Mouse (Mus musculus) CH12.LX (cell line): Measurements from ENCODE around the gene Gm648.

Experiments used
- CTCF ChIP-seq, 2 experiments: IDR thresholded peaks in 1 of 2; conservative IDR thresholded peaks in 1 of 2; 2 replicates each; pipeline ENCODE4 v1.5.1; 2011 to 2012; ENCODE audit warnings: low read depth in 2 of 2, low read length in 2 of 2, improper control_type of control experiment in 1 of 2, inconsistent platforms in 1 of 2, mild to moderate bottlenecking in 1 of 2, moderate library complexity in 1 of 2
- EP300 ChIP-seq: IDR thresholded peaks from 2 replicates; pipeline ENCODE4 v1.6.1; 2011; ENCODE audit warnings: low read length, improper control_type of control experiment
- JUND ChIP-seq: conservative IDR thresholded peaks from 2 replicates; pipeline ENCODE4 v1.6.1; 2011; ENCODE audit warnings: low read depth, low read length, improper control_type of control experiment
- MAFK ChIP-seq: IDR thresholded peaks from 2 replicates; pipeline ENCODE4 v1.6.1; 2011; ENCODE audit warnings: low read length, improper control_type of control experiment; ENCODE audit not compliant: insufficient replicate concordance
- MEF2A ChIP-seq: IDR thresholded peaks from 2 replicates; pipeline ENCODE4 v1.6.1; 2014; ENCODE audit warnings: low read depth, mild to moderate bottlenecking, inconsistent platforms, low read length, improper control_type of control experiment, borderline replicate concordance
- NELFE ChIP-seq: IDR thresholded peaks from 2 replicates; pipeline ENCODE4 v1.6.1; 2011; ENCODE audit warnings: low read depth, low read length, improper control_type of control experiment
- NRF1 ChIP-seq: IDR thresholded peaks from 2 replicates; pipeline ENCODE4 v1.6.1; 2014; ENCODE audit warnings: low read depth, mild to moderate bottlenecking, inconsistent platforms, low read length, improper control_type of control experiment, moderate library complexity
- POLR2A ChIP-seq: IDR thresholded peaks from 2 replicates; pipeline ENCODE4 v1.6.1; 2011; ENCODE audit warnings: low read depth, mild to moderate bottlenecking, improper control_type of control experiment, low read length
- POLR2AphosphoS2 ChIP-seq: IDR thresholded peaks from 2 replicates; pipeline ENCODE4 v1.6.1; 2011; ENCODE audit warnings: low read depth, low read length, improper control_type of control experiment
- UBTF ChIP-seq: IDR thresholded peaks from 2 replicates; pipeline ENCODE4 v1.6.1; 2012; ENCODE audit warnings: low read depth, mild to moderate bottlenecking, inconsistent platforms, low read length, improper control_type of control experiment, moderate library complexity
- USF1 ChIP-seq: IDR thresholded peaks from 2 replicates; pipeline ENCODE4 v1.6.1; 2014; ENCODE audit warnings: low read depth, mild to moderate bottlenecking, inconsistent platforms, low read length, improper control_type of control experiment
- USF2 ChIP-seq: conservative IDR thresholded peaks from 2 replicates; pipeline ENCODE4 v1.6.1; 2011; ENCODE audit warnings: low read depth, low read length, improper control_type of control experiment

DNA sequence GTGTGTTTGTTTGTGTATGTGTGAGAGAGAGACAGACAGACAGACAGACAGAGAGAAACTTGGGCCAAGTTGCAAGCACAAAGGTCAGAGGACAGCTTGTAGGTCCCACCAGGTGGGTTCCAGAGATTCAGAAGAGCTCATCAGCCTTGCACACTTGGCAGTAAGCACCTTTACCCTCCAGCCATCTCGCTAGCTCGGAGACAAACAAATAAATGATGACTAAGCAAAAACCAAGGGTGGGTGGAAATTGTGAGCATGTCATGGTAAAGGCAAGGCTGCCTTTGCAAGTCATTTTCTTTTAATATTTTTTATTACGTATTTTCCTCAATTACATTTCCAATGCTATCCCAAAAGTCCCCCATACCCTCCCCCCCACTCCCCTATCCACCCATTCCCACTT is 4.2 kb upstream of the Gm648 start:
- TF ChIP-seq CTCF (conservative IDR thresholded peaks at IDR 0.05 in 1 of 2, IDR thresholded peaks at IDR 0.05 in 1 of 2; ENCODE audit: low read depth in 2 of 2, low read length in 2 of 2) (no peak), NRF1 (no peak), EP300 (no peak), POLR2AphosphoS2 (no peak), POLR2A (no peak), MEF2A (no peak), USF2 (no peak), USF1 (no peak), UBTF (no peak), JUND (no peak), NELFE (no peak), MAFK (peak; percentile 87)
